Mouse (Mus musculus) heart, embryonic 10.5 days (tissue): ENCODE measurements at regions not wholly inside any gene's neighbourhood (a gene's known extent, or its start where the extent isn't known, plus 50 kb on each side); places are given as distances from the start of the nearest gene placed in this dataset.

Experiments
- DNase-seq: peaks from one replicate; pipeline ENCODE4 v3.0.0-alpha.2; 2017; ENCODE audit warnings: low spot score
- H3K27ac ChIP-seq: fragments of 300-500 bp; sonication (generic); 2 replicates; pipeline ENCODE4 v1.5.1; 2016; ENCODE audit warnings: mild to moderate bottlenecking
- H3K27me3 ChIP-seq: fragments of 300-500 bp; sonication (generic); 2 replicates; pipeline ENCODE4 v1.6.1; 2016; ENCODE audit warnings: mild to moderate bottlenecking; ENCODE audit not compliant: poor library complexity, insufficient read depth, severe bottlenecking
- H3K36me3 ChIP-seq: fragments of 300-500 bp; sonication (generic); 2 replicates; pipeline ENCODE4 v1.6.1; 2016; ENCODE audit warnings: mild to moderate bottlenecking, moderate library complexity
- H3K4me1 ChIP-seq: fragments of 300-500 bp; sonication (generic); 2 replicates; pipeline ENCODE4 v1.6.1; 2016; ENCODE audit warnings: mild to moderate bottlenecking
- H3K4me3 ChIP-seq: fragments of 300-500 bp; sonication (generic); 2 replicates; pipeline ENCODE4 v1.5.1; 2016; ENCODE audit warnings: mild to moderate bottlenecking, moderate library complexity
- H3K9me3 ChIP-seq: fragments of 300-500 bp; sonication (generic); 2 replicates; pipeline ENCODE4 v1.6.1; 2016; ENCODE audit warnings: mild to moderate bottlenecking, moderate library complexity
- WGBS: fragments of 180-500 bp; shearing (Covaris S2); methylation state at CpG from one replicate; pipeline ENCODE4 v1.1.7; 2016; 5-methylcytosine and 5-hydroxymethylcytosine counted together

- Histone ChIP-seq H3K4me3 (peak overlapping the region; percentile 28; the same call in 1 of the 2 replicates), H3K27me3 (peaks cover 14% of the 10 kb centered on the region), H3K27ac (no peak overlapping the region), H3K9me3 (no peaks in the 10 kb centered on the region), H3K36me3 (no peaks in the 10 kb centered on the region), H3K4me1 (no peaks in the 10 kb centered on the region)
- WGBS: 33% methylated on average over 21 of the region's 21 CpGs
- DNase-seq: no peak
These were observed 81.9 kb upstream of the Bnip2 start for GRCm38 (mm10) chr9:69907123-69907945.

GRCm38 (mm10) chr9:69910621-69911020, 78.6 kb upstream of the Bnip2 start:
- H3K4me3 ChIP-seq: no peak overlapping the region
- 76% methylated on average over 4 of the region's 4 CpGs for WGBS
- no peaks in the 10 kb centered on the region for H3K36me3 ChIP-seq
- peaks cover 14% of the 10 kb centered on the region for H3K27me3 ChIP-seq
- H3K27ac ChIP-seq: no peak overlapping the region
- peak; percentile 16 for DNase-seq
- H3K4me1 ChIP-seq: no peaks in the 10 kb centered on the region
- no peaks in the 10 kb centered on the region for H3K9me3 ChIP-seq

GRCm38 (mm10) chr9:69928126-69928525, 61.1 kb upstream of the Bnip2 start:
- DNase-seq: no peak
- no peaks in the 10 kb centered on the region for H3K4me1 ChIP-seq
- H3K27me3 ChIP-seq: no peaks in the 10 kb centered on the region
- no peaks in the 10 kb centered on the region for H3K36me3 ChIP-seq
- WGBS: 67% methylated on average over 2 of the region's 2 CpGs
- H3K9me3 ChIP-seq: no peaks in the 10 kb centered on the region
- H3K4me3 ChIP-seq: no peak overlapping the region
- H3K27ac ChIP-seq: no peak overlapping the region

- Histone ChIP-seq H3K27ac (no peak overlapping the region), H3K4me1 (no peaks in the 10 kb centered on the region), H3K4me3 (no peak overlapping the region), H3K9me3 (no peaks in the 10 kb centered on the region), H3K36me3 (no peaks in the 10 kb centered on the region), H3K27me3 (no peaks in the 10 kb centered on the region)
- DNase-seq: no peak
- 73% methylated on average over 3 of the region's 3 CpGs for WGBS
These were observed 51.4 kb upstream of the Bnip2 start for GRCm38 (mm10) chr9:69937863-69938262.
